Mouse (Mus musculus): ENCODE results near the gene Cldnd1. TPM values are rescaled to one million over a fixed set of nuclear protein-coding genes. Genes with fewer than 3 reads are reported as not detected.
A peak's percentile ranks its signal among the peaks of the same experiment; 100 is the strongest.

The Cldnd1 gene
- polyA plus RNA-seq, 1 experiment from 2014 or later, result 134 TPM

DNA sequence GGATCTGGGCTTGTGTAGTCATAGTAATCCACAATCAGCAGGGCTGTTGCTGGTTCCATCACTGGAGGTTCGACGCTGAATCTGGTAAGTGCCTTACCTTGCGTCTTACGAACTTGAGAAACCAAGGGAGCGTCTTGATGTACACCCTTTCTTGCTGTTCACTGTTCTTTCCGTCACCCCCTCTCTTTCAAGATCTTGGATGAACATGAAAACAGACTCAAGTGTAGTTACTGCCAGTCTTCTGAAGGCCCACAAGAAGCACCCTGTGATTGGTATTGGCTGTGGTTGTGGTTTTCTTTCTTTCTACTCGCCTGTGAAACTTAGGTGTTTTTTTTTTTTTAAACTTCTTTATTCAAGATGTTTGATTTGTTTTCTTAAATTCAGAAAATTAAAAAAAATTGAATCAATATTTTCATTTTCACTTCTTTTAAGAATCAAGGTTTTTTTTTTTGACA is 9.0 kb upstream of the Cldnd1 start, which contains the start of gene Gpr15:
Gene Gpr15 (minus strand): TSS at position 405 of the 455 bp plus-strand sequence.
- no peaks in the 10 kb centered on the region for H3K4me1 ChIP-seq (ENCODE audit: control insufficient read depth, insufficient read depth, low read length)
- no peak for ATAC-seq

DNA sequence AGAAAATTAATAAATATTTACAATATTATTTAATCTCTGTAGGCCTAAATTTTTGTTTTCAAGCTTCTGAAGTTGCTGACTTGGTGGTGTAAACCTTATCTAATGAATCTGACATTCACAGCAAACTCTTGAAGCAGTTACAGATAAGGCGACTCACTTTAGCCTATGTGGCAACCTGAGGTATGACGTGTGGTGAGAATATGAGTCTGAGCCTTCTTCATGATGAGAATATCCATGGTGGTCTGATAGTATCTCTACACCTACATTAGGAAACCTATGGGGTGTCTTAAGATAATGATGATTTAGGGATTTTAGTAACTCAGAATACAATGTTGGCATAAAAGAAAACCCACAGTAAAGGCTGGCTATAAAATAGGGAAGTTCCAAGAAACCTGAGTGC is 5.4 kb upstream of the Cldnd1 start:
- no peak overlapping the region for H3K4me3 ChIP-seq (ENCODE audit: low read depth, low read length)
- no peak overlapping the region for H3K9ac ChIP-seq (ENCODE audit: low read length)
- no peaks in the 10 kb centered on the region for H3K9me3 ChIP-seq (replicated peaks; ENCODE audit: control insufficient read depth, low read length)
- H3K4me1 ChIP-seq (ENCODE audit: control insufficient read depth, insufficient read depth, low read length), result no peaks in the 10 kb centered on the region
- H3K36me3 ChIP-seq (ENCODE audit: control insufficient read depth, insufficient read depth, low read length), result no peaks in the 10 kb centered on the region
- ATAC-seq (no peak), DNase-seq (ENCODE audit: low spot score) (no peak)
- no peak overlapping the region for H3K4me2 ChIP-seq (ENCODE audit: low read length)
- no peaks in the 10 kb centered on the region for H3K27me3 ChIP-seq (replicated peaks; ENCODE audit: control insufficient read depth, insufficient read depth, low read length)
- WGBS, result 87% methylated on average over 2 of the region's 2 CpGs
- no peak overlapping the region for H3K27ac ChIP-seq (ENCODE audit: low read depth, low read length)

More for the DNA sequence above, 9.0 kb upstream of the Cldnd1 start, which contains the start of gene Gpr15:
- no peak for DNase-seq (ENCODE audit: low spot score)
- Histone ChIP-seq H3K27ac (ENCODE audit: low read depth, low read length) (no peak within 1 kb of the TSS), H3K9ac (ENCODE audit: low read length) (no peak within 1 kb of the TSS), H3K4me3 (ENCODE audit: low read depth, low read length) (no peak within 1 kb of the TSS), H3K9me3 (replicated peaks; ENCODE audit: control insufficient read depth, low read length) (no peaks in the 10 kb centered on the region), H3K27me3 (replicated peaks; ENCODE audit: control insufficient read depth, insufficient read depth, low read length) (no peaks in the 10 kb centered on the region), H3K36me3 (ENCODE audit: control insufficient read depth, insufficient read depth, low read length) (no peaks in the 10 kb centered on the region), H3K4me2 (ENCODE audit: low read length) (no peak within 1 kb of the TSS)
- WGBS, result 92% methylated on average over 7 of the region's 7 CpGs

DNA sequence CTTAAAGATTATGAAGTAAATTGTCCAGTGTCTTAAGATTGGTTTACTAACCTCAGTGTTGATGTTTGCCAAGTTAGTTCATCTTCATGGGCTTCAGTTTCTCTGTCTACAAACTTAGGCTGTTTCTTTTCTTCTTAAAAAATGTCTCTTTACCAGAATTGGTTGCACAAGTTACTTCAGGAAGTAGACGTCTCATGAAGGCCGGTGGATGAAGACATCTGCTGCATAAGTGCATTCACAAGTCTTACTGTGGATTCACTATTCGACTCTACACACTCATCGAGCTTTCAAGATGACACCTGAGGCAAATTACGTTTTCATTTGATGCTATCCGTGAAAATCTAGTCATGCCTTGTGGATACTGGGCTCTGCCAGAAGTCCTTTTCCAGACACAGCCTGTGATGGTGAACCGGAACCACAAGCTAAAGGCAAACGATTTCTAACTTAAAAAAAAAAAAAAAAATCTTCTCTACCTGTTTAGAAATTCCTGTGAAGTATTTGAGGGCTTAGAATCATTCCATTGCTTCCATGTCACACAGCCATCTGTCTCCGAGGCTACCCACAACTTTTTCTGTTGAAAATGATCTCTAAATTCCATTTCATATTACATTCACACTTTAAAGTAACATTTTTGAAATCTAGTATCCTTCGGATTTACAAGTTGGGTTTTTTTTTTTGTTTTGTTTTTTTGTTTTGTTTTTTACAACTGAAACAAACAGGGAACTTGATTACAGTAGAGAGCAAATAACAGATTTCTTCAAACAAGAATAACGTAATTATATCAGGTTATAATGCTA is 832 bp upstream of the Cldnd1 start:
- Histone ChIP-seq H3K4me1 (ENCODE audit: control insufficient read depth, insufficient read depth, low read length) (peaks cover 4% of the 10 kb centered on the region), H3K27me3 (replicated peaks; ENCODE audit: control insufficient read depth, insufficient read depth, low read length) (no peaks in the 10 kb centered on the region), H3K9ac (ENCODE audit: low read length) (no peak overlapping the region), H3K4me2 (ENCODE audit: low read length) (peak overlapping the region; percentile 31; the same call in 1 of the 2 replicates), H3K4me3 (ENCODE audit: low read depth, low read length) (0 out of 2 replicates have a peak overlapping the region, but pooled peaks have one; percentile 73), H3K36me3 (ENCODE audit: control insufficient read depth, insufficient read depth, low read length) (peaks cover 18% of the 10 kb centered on the region), H3K9me3 (replicated peaks; ENCODE audit: control insufficient read depth, low read length) (no peaks in the 10 kb centered on the region), H3K27ac (ENCODE audit: low read depth, low read length) (no peak overlapping the region)
- 82% methylated on average over 11 of the region's 11 CpGs for WGBS
- ATAC-seq (no peak), DNase-seq (ENCODE audit: low spot score) (no peak)

DNA sequence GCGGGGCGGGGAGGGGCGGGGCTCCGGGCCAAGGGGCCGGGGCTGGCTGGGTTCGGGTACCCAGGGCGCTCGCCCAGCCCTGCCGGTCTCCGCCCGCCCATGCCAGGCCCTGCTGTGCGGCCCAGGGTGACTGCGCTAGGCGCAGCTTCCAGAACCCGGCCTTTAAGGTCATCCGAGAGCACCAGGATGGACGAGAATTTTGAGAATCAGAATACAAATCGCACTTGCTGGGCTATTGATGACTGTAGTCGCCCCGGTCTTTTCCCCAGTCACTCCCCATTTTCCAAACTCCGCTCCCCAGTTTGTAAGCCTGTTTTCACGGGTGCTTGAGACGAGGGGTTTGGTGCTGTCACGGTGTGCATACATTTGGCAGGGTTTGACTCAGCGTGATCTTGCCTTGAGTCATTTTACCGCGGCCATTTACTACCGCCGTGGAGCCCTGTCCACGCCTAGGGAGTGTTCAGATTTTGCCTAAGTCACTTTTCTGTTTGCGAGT is 514 bp downstream of the Cldnd1 start:
- Histone ChIP-seq H3K36me3 (ENCODE audit: control insufficient read depth, insufficient read depth, low read length) (peaks cover 32% of the 10 kb centered on the region), H3K9me3 (replicated peaks; ENCODE audit: control insufficient read depth, low read length) (no peaks in the 10 kb centered on the region), H3K9ac (ENCODE audit: low read length) (peak overlapping the region; percentile 78), H3K4me1 (ENCODE audit: control insufficient read depth, insufficient read depth, low read length) (peaks cover 4% of the 10 kb centered on the region), H3K4me3 (ENCODE audit: low read depth, low read length) (peak overlapping the region; percentile 73), H3K4me2 (ENCODE audit: low read length) (peak overlapping the region; percentile 70), H3K27me3 (replicated peaks; ENCODE audit: control insufficient read depth, insufficient read depth, low read length) (no peaks in the 10 kb centered on the region), H3K27ac (ENCODE audit: low read depth, low read length) (peak overlapping the region; percentile 69)
- DNase-seq (ENCODE audit: low spot score) (peak; percentile 42), ATAC-seq (peak; percentile 91)
- under 1% methylated on average over 21 of the region's 31 CpGs for WGBS

DNA sequence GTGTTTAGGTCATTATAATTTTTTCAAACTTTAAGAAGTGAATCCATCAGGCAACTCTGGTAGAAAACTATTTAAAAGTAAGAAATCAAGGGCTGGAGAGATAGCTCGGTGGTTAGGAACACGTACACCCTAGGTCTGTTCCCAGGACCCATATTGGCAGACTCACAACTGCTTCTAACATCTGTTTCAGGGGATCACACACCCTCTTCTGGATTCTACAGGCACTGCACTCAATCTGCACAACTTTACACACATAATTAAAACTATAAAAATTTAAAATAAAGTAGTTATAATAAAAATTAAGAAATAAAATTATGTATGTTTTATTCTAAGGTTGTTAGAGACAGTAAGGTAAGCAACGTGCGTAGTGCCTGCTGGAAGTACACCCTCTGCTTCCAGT is 10.5 kb downstream of the Cldnd1 start:
- Histone ChIP-seq H3K4me3 (ENCODE audit: low read depth, low read length) (no peak overlapping the region), H3K9ac (ENCODE audit: low read length) (no peak overlapping the region), H3K36me3 (ENCODE audit: control insufficient read depth, insufficient read depth, low read length) (peaks cover 16% of the 10 kb centered on the region), H3K27me3 (replicated peaks; ENCODE audit: control insufficient read depth, insufficient read depth, low read length) (no peaks in the 10 kb centered on the region), H3K4me1 (ENCODE audit: control insufficient read depth, insufficient read depth, low read length) (no peaks in the 10 kb centered on the region), H3K9me3 (replicated peaks; ENCODE audit: control insufficient read depth, low read length) (no peaks in the 10 kb centered on the region), H3K27ac (ENCODE audit: low read depth, low read length) (no peak overlapping the region), H3K4me2 (ENCODE audit: low read length) (no peak overlapping the region)
- ATAC-seq (no peak), DNase-seq (ENCODE audit: low spot score) (no peak)
- 80% methylated on average over 4 of the region's 4 CpGs for WGBS

DNA sequence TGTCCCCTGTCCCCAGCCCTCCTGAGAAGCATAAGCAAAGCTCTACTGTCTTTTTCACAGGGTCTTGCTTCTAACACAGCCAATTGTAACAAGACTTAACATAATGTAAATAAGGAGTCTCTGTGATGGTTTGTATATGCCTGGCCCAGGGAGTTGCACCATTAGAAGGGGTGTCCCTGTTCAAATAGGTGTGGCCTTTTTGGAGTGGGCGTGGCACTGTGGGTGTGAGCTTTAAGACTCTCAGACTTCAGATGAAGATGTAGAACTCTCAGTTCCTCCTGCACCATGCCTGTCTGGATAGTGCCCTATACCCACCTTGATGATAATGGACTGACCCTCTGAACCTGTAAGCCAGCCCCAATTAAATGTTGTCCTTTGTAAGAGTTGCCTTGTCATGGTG is 11.1 kb downstream of the Cldnd1 start:
- H3K4me3 ChIP-seq (ENCODE audit: low read depth, low read length), result no peak overlapping the region
- no peaks in the 10 kb centered on the region for H3K27me3 ChIP-seq (replicated peaks; ENCODE audit: control insufficient read depth, insufficient read depth, low read length)
- DNase-seq (ENCODE audit: low spot score) (no peak), ATAC-seq (no peak)
- H3K9ac ChIP-seq (ENCODE audit: low read length), result no peak overlapping the region
- H3K27ac ChIP-seq (ENCODE audit: low read depth, low read length), result no peak overlapping the region
- no peaks in the 10 kb centered on the region for H3K9me3 ChIP-seq (replicated peaks; ENCODE audit: control insufficient read depth, low read length)
- peaks cover 10% of the 10 kb centered on the region; the same call in 1 of the 2 replicates for H3K36me3 ChIP-seq (ENCODE audit: control insufficient read depth, insufficient read depth, low read length)
- WGBS, result 92% methylated on average over 1 of the region's 1 CpGs
- no peak overlapping the region for H3K4me2 ChIP-seq (ENCODE audit: low read length)
- H3K4me1 ChIP-seq (ENCODE audit: control insufficient read depth, insufficient read depth, low read length), result no peaks in the 10 kb centered on the region

DNA sequence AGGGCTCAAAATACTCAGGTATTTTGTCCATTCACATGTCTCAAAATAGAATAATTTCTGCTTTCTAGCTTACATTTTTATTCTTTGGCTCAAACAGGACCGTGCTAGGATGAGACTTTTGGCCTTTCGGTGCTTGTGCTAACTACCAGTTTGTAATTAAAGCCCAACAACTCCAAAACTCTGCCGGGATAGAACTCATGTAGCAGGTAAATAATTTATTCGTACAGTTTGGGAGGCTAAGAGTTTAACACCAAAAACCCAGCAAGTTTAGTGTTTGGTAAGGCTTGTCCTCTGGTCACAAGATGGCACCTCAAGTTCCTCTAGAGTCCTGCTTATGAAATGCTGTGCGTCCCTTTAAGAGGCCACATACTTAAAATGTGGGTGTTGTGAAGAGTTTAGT is 13.0 kb downstream of the Cldnd1 start:
- ATAC-seq (no peak), DNase-seq (ENCODE audit: low spot score) (no peak)
- Histone ChIP-seq H3K27me3 (replicated peaks; ENCODE audit: control insufficient read depth, insufficient read depth, low read length) (no peaks in the 10 kb centered on the region), H3K36me3 (ENCODE audit: control insufficient read depth, insufficient read depth, low read length) (no peaks in the 10 kb centered on the region), H3K4me1 (ENCODE audit: control insufficient read depth, insufficient read depth, low read length) (no peaks in the 10 kb centered on the region), H3K4me3 (ENCODE audit: low read depth, low read length) (no peak overlapping the region), H3K27ac (ENCODE audit: low read depth, low read length) (no peak overlapping the region), H3K9ac (ENCODE audit: low read length) (no peak overlapping the region), H3K4me2 (ENCODE audit: low read length) (no peak overlapping the region), H3K9me3 (replicated peaks; ENCODE audit: control insufficient read depth, low read length) (no peaks in the 10 kb centered on the region)
- WGBS, result 95% methylated on average over 5 of the region's 5 CpGs

DNA sequence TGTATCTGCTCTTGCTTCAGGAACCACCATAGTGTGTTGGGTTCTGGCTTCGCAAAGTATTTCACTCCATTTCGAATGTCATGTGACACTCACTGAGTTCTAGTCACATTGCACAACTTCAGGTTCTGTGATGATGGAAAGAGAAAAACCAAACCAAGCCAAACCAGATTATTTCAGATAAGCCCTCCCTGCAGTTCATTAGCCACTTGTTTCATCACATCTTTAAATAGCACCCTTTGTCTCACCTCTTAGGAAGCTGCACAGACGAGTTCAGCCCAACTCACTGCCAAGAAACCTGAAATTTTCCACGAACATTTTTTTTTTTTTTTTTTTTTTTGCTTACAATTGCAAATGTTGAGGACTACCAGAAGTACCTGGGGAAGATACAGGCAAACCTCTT is 19.0 kb downstream of the Cldnd1 start:
- ATAC-seq (no peak), DNase-seq (ENCODE audit: low spot score) (no peak)
- no peak overlapping the region for H3K4me3 ChIP-seq (ENCODE audit: low read depth, low read length)
- H3K4me2 ChIP-seq (ENCODE audit: low read length), result no peak overlapping the region
- H3K9ac ChIP-seq (ENCODE audit: low read length), result no peak overlapping the region
- H3K4me1 ChIP-seq (ENCODE audit: control insufficient read depth, insufficient read depth, low read length), result no peaks in the 10 kb centered on the region
- H3K27ac ChIP-seq (ENCODE audit: low read depth, low read length), result no peak overlapping the region
- WGBS, result 65% methylated on average over 4 of the region's 4 CpGs
- H3K27me3 ChIP-seq (replicated peaks; ENCODE audit: control insufficient read depth, insufficient read depth, low read length), result no peaks in the 10 kb centered on the region
- H3K36me3 ChIP-seq (ENCODE audit: control insufficient read depth, insufficient read depth, low read length), result no peaks in the 10 kb centered on the region
- H3K9me3 ChIP-seq (replicated peaks; ENCODE audit: control insufficient read depth, low read length), result no peaks in the 10 kb centered on the region

DNA sequence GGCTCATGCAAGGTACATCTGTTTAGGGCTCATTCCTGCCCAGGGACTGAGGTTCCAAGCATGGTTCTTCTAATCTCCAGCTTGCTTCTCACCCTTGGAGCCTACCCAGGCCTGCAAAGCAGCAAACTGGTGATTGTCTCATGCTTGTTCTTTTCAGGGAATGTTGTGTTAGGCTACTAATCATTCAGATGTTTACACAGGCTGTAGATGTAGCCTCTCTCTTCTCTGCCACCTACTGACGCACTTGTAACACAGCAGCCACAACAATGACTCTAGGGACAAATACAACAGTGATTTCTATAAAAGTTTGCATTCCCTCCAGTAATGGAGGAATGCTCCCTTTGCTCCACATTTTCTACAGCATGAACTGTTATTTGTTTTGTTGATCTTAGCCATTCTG is 23.6 kb downstream of the Cldnd1 start:
- Histone ChIP-seq H3K27me3 (replicated peaks; ENCODE audit: control insufficient read depth, insufficient read depth, low read length) (no peaks in the 10 kb centered on the region), H3K9ac (ENCODE audit: low read length) (no peak overlapping the region), H3K4me2 (ENCODE audit: low read length) (no peak overlapping the region), H3K9me3 (replicated peaks; ENCODE audit: control insufficient read depth, low read length) (no peaks in the 10 kb centered on the region), H3K36me3 (ENCODE audit: control insufficient read depth, insufficient read depth, low read length) (no peaks in the 10 kb centered on the region), H3K4me1 (ENCODE audit: control insufficient read depth, insufficient read depth, low read length) (no peaks in the 10 kb centered on the region), H3K4me3 (ENCODE audit: low read depth, low read length) (no peak overlapping the region), H3K27ac (ENCODE audit: low read depth, low read length) (no peak overlapping the region)
- 37% methylated on average over 1 of the region's 1 CpGs for WGBS
- ATAC-seq, result 0 out of 2 replicates have a peak, but pooled peaks have one; percentile 42
- peak; percentile 35 for DNase-seq (ENCODE audit: low spot score)
